Mouse (Mus musculus) C2C12 (cell line): Measurements from ENCODE around the gene Anapc1. TPM values are rescaled to one million over a fixed set of nuclear protein-coding genes. Genes with fewer than 3 reads are reported as not detected.

ENCODE experiments used
- H3K27me3 ChIP-seq: one replicate; pipeline ENCODE4 v1.6.1; 2011; ENCODE audit not compliant: control insufficient read depth, insufficient read depth, insufficient read length
- H3K36me3 ChIP-seq: one replicate; pipeline ENCODE4 v1.6.1; 2011; ENCODE audit not compliant: control insufficient read depth, insufficient read depth
- H3K4me3 ChIP-seq: one replicate; pipeline ENCODE4 v1.5.1; 2011; ENCODE audit warnings: mild to moderate bottlenecking, control low read depth; ENCODE audit not compliant: poor library complexity, insufficient read depth, severe bottlenecking
- H3K79me2 ChIP-seq: one replicate; pipeline ENCODE4 v1.6.1; 2011; ENCODE audit not compliant: control insufficient read depth, insufficient read depth
- H3K79me3 ChIP-seq: one replicate; pipeline ENCODE4 v1.6.1; 2011; ENCODE audit warnings: low read depth, control low read depth
- H3ac ChIP-seq: one replicate; pipeline ENCODE3; 2011; ENCODE audit warnings: low read depth; ENCODE audit not compliant: control insufficient read depth, insufficient read length
- CEBPB ChIP-seq: IDR thresholded peaks from one replicate; pipeline ENCODE4 v1.6.1; 2011; ENCODE audit warnings: low read depth, mild to moderate bottlenecking, control low read depth, moderate library complexity
- CTCF ChIP-seq: IDR thresholded peaks from one replicate; pipeline ENCODE4 v1.5.1; 2011; ENCODE audit not compliant: control insufficient read depth, insufficient read depth, insufficient read length
- FOSL1 ChIP-seq: IDR thresholded peaks from one replicate; pipeline ENCODE4 v1.8.0; 2011; ENCODE audit warnings: mild to moderate bottlenecking, low read length; ENCODE audit not compliant: poor library complexity, insufficient read depth, severe bottlenecking
- MAX ChIP-seq: IDR thresholded peaks from one replicate; pipeline ENCODE4 v1.6.1; 2011; ENCODE audit warnings: mild to moderate bottlenecking, control low read depth
- MYOD1 ChIP-seq: IDR thresholded peaks from one replicate; pipeline ENCODE4 v1.6.1; 2011; ENCODE audit warnings: low read depth; ENCODE audit not compliant: control insufficient read depth, insufficient read length
- MYOG ChIP-seq: IDR thresholded peaks from one replicate; pipeline ENCODE4 v1.6.1; 2011; ENCODE audit not compliant: control insufficient read depth, insufficient read length; ENCODE audit errors: extremely low read depth
- USF1 ChIP-seq: IDR thresholded peaks from one replicate; pipeline ENCODE4 v1.6.1; 2011; ENCODE audit warnings: low read depth, mild to moderate bottlenecking, control low read depth, moderate library complexity
- polyA plus RNA-seq: library from polyadenylated mRNA; unstranded; fragments of >200 nt; fragmentation: generic; extraction: Trizol; gene quantifications from one replicate; pipeline ENCODE4 v1.2.1, GENCODE M21; 2012; ENCODE audit warnings: missing spikeins

Gene Anapc1
- polyA plus RNA-seq, 1 experiment, result 45.3 TPM

DNA sequence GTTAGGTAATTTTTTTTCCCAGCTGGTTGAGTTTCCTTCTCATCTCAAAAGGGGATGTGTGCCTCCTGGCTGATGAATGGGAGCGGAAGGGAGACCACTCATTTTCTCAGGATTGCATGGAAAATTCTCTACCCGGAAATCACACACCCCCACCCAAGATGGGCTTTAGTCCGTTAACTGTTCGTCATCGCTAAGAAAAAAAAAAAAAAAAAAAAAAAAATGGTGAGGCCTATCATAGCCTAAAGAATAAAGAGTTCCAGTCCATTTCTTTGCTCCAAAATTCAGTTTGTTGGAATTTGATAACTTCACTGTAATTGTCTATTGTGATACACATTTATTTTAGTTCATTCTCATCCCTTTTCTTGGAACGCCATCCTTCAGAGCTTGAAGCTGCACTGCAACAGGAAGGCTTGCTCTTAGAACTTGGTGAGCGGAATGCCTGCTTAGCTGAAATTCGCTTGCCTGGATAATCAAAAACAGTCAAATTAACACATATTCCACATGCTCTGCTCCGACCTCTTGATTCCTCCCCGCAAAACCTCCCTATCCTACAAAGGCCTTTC is 448 bp upstream of the Anapc1 start:
- Histone ChIP-seq H3K27me3 (no peaks in the 10 kb centered on the region), H3K79me2 (peaks cover 31% of the 10 kb centered on the region)

GRCm38 (mm10) chr2:128680661-128681060 is 6.5 kb downstream of the Anapc1 start:
- Histone ChIP-seq H3K36me3 (peaks cover 66% of the 10 kb centered on the region), H3K79me3 (peaks cover 26% of the 10 kb centered on the region)

More for the DNA sequence above, 448 bp upstream of the Anapc1 start:
- Histone ChIP-seq H3K4me3 (peak overlapping the region; percentile 92), H3K36me3 (peaks cover 10% of the 10 kb centered on the region), H3K79me3 (peaks cover 25% of the 10 kb centered on the region), H3ac (peak overlapping the region; percentile 99)
- TF ChIP-seq CEBPB (no peak), MYOG (no peak), USF1 (no peak), MYOD1 (no peak), CTCF (no peak), FOSL1 (no peak), MAX (no peak)

DNA sequence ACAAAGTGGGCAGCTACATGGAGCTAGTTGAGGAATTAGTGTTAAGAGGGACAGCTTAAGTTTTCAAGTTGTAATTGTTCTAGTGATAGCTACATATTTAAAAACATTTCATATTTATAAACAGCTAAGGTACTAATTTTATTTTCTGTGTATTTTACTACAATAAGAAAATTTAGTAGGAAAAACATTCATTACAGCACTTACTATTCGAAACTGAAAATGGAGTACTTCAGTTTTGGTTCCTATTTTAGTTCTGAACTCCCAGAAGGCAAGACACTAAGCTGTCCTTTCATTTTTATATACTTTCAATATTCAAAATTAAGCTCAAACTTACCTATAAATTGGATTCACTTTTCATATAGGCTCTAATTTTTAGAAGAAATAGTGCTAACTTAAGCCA is 66.6 kb downstream of the Anapc1 start:
- no peaks in the 10 kb centered on the region for H3K27me3 ChIP-seq
- H3K79me3 ChIP-seq, result no peaks in the 10 kb centered on the region
- H3ac ChIP-seq, result no peak overlapping the region
- TF ChIP-seq MYOD1 (no peak), FOSL1 (no peak), USF1 (no peak), MAX (no peak), CEBPB (no peak), CTCF (no peak), MYOG (no peak)
- H3K36me3 ChIP-seq, result peaks cover 93% of the 10 kb centered on the region
- H3K4me3 ChIP-seq, result no peak overlapping the region
- H3K79me2 ChIP-seq, result no peaks in the 10 kb centered on the region

More at GRCm38 (mm10) chr2:128680661-128681060, 6.5 kb downstream of the Anapc1 start:
- H3K27me3 ChIP-seq, result no peaks in the 10 kb centered on the region
- no peak overlapping the region for H3K4me3 ChIP-seq
- H3ac ChIP-seq, result no peak overlapping the region
- H3K79me2 ChIP-seq, result peaks cover 61% of the 10 kb centered on the region
- TF ChIP-seq MYOG (no peak), USF1 (no peak), MAX (no peak)

- no peak overlapping the region for H3K4me3 ChIP-seq
- TF ChIP-seq CEBPB (no peak), MYOD1 (no peak), CTCF (no peak), USF1 (no peak), FOSL1 (no peak), MYOG (no peak), MAX (no peak)
- H3K79me3 ChIP-seq, result no peaks in the 10 kb centered on the region
- no peaks in the 10 kb centered on the region for H3K27me3 ChIP-seq
- no peak overlapping the region for H3ac ChIP-seq
- H3K79me2 ChIP-seq, result no peaks in the 10 kb centered on the region
- peaks cover 95% of the 10 kb centered on the region for H3K36me3 ChIP-seq
Observed at GRCm38 (mm10) chr2:128615366-128615765, 71.8 kb downstream of the Anapc1 start.

DNA sequence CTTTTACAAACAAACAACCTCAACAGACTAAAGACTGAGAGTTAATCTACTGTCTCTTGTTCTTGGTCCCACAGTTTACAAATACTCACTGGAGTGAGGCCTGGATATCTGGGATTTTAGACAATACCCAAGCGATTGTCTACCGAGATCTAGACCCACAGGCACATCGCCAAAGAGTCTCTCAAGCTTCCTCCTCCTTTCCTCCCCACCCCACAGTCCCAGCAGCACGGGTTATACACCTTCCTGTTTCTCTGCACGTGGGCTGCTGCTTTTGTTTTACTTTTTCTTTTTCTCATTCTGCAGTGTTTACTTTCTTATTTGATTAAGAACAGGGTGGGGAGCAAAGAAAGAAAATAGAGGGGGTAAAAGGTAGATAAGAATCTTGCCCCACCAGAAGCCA is 73.8 kb downstream of the Anapc1 start:
- no peak overlapping the region for H3K4me3 ChIP-seq
- TF ChIP-seq FOSL1 (no peak), MAX (no peak), USF1 (no peak), MYOD1 (no peak), CTCF (no peak), CEBPB (no peak), MYOG (no peak)
- H3K27me3 ChIP-seq, result no peaks in the 10 kb centered on the region
- H3ac ChIP-seq, result no peak overlapping the region
- H3K36me3 ChIP-seq, result peaks cover 80% of the 10 kb centered on the region
- H3K79me2 ChIP-seq, result no peaks in the 10 kb centered on the region
- H3K79me3 ChIP-seq, result no peaks in the 10 kb centered on the region

DNA sequence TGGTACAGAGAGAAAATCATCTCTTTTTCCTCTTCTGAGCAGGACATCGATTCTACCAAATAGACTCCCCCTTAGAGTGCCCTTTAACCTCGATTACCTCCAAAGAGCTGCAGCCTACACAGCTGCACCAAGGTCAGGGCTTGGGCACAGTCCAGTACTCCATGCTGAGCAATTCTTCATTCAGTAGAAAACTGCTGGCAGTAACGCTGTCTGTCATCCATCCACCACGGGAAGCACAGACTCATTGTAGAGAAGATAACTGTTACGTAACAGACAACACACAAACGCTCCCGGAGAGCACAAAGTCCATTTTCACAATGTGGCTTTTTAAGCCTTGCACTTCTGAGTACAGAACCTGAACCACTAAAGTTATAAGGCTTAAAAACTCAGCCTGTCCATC is 74.9 kb downstream of the Anapc1 start:
- TF ChIP-seq CEBPB, result no peak
- no peak for TF ChIP-seq MYOD1
- H3ac ChIP-seq, result no peak overlapping the region
- no peaks in the 10 kb centered on the region for H3K27me3 ChIP-seq
- H3K36me3 ChIP-seq, result peaks cover 69% of the 10 kb centered on the region
- no peaks in the 10 kb centered on the region for H3K79me2 ChIP-seq
- no peaks in the 10 kb centered on the region for H3K79me3 ChIP-seq
- no peak overlapping the region for H3K4me3 ChIP-seq
